Mouse (Mus musculus): ENCODE results near the gene Plod3. TPM values are rescaled to one million over a fixed set of nuclear protein-coding genes. Genes with fewer than 3 reads are reported as not detected.

Gene Plod3
- 19.9 and 21.9 TPM in 2 replicates for polyA plus RNA-seq (2021; fragmentation: Nextera tagmentation)
- long read RNA-seq, experiment 1, transcript Plod3-201 (19 exons, 3,280 nt), result major isoform, 25 of 37 reads
- long read RNA-seq, experiment 1, partial matches to known transcripts, result 8 of 37 reads
- long read RNA-seq, experiment 1, other reads (novel, unspliced or antisense), result 4 of 37 reads
- long read RNA-seq, experiment 2, transcript Plod3-201 (19 exons, 3,280 nt), result major isoform, 140 of 171 reads
- long read RNA-seq, experiment 2, partial matches to known transcripts, result 4 of 171 reads
- long read RNA-seq, experiment 2, other reads (novel, unspliced or antisense), result 27 of 171 reads

DNA sequence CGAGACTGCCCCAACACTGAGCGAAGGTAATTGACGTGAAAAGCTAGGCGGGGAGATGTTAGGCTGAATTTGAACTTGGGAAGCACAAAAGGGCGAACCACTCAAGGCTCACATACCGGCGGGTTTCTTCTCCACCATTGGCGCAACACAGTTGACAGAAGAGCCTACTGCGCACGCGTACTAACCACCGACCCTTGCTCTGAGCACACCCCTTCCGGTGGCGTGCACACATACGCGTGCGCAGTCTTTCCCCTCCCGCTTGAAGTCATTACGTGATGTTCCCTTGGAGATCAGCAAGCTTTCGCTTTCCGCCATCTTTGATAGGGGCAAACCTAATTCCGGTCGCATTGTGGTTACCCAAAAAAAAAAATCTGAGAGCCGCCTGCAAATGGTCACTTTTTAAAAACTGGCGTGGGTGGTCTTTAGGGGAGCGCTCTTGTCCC, at the start of gene Plod3:
TSS of gene Plod3 (plus strand) at position 325 of the 443 bp plus-strand sequence.

DNA sequence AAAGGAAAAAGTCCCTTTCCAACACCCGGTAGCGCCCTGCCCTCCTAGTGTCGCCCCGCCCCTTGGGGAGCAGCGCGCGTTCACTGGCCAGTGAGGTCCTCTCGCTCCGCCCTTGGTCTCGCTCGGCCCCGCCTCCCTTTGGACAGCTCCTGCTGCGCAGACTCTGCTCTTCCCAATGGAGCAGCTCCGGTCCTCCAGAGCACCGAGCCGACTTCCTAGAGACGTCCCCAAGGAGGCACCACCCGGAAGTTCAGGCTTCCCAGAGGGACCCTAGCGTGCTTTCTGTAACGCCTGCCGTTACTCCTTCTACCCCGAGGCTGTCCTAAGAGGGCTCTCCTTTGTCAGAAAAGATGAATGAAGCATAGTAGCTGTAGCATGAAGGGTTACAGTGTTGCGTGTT, 33.8 kb upstream of the Plod3 start, which contains the start of gene Fis1:
TSS of gene Fis1 (plus strand) at position 261 of the 400 bp plus-strand sequence.

DNA sequence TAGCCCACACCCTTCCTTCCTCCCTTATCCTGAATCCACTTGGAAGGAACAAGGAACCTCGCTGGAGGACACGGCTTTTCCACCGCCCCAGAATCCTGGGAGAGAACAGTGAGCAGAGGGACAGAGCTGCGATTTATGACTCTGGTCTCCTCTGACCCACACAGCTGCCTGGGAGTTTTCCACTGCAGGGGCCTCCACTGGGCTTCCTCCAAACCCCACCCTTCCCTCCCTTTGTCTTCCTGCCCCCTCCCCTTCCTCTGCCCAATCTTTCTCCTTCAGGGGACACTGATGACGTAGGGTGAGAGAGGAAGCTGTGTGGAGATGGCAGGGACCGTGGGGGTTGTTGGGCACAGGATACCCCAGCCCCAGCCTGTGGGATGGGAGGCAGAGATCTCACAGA, 20.5 kb upstream of the Plod3 start, which contains the start of gene Cldn15:
TSS of gene Cldn15 (plus strand) at position 286 of the 400 bp plus-strand sequence.

DNA sequence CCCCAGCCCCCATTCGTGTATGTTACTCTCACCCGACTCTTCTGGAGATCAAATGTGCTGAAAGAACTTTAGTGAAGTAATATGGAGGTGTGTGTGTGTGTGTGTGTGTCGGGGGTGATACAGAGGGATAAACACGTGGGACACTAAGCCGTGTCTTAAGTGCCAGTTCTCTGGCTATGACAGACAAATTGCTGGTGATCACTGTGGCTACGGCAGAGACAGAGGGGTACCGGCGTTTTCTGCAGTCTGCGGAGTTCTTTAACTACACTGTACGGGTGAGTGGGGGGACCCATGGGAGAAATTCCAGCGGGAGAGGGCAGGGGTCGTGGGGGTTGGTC, 1.1 kb downstream of the Plod3 start, which contains the start of gene Znhit1:
TSS of gene Znhit1 (minus strand) at position 88 of the 338 bp plus-strand sequence.

DNA sequence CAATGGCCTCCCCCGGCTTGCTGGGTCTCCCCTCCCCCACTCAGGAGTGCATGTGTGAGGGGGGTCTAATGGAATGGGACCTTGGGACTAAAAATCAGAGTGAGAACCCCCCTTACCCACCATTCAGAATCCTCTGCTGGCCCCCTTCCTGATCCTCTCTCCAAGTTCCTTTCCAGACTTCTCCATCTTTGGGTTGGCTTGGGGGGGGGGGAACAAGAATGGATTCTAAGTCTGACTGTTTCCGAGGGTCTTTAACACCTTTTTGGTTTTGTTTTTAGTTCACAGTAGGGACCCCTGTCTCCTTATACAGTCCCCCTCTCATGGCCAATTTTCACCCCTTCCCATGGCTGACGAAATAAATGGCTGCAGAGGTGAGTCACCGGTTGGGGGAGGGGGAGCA, 39.3 kb downstream of the Plod3 start, which contains the start of gene Vgf:
TSS of gene Vgf (plus strand) at position 301 of the 400 bp plus-strand sequence.

DNA sequence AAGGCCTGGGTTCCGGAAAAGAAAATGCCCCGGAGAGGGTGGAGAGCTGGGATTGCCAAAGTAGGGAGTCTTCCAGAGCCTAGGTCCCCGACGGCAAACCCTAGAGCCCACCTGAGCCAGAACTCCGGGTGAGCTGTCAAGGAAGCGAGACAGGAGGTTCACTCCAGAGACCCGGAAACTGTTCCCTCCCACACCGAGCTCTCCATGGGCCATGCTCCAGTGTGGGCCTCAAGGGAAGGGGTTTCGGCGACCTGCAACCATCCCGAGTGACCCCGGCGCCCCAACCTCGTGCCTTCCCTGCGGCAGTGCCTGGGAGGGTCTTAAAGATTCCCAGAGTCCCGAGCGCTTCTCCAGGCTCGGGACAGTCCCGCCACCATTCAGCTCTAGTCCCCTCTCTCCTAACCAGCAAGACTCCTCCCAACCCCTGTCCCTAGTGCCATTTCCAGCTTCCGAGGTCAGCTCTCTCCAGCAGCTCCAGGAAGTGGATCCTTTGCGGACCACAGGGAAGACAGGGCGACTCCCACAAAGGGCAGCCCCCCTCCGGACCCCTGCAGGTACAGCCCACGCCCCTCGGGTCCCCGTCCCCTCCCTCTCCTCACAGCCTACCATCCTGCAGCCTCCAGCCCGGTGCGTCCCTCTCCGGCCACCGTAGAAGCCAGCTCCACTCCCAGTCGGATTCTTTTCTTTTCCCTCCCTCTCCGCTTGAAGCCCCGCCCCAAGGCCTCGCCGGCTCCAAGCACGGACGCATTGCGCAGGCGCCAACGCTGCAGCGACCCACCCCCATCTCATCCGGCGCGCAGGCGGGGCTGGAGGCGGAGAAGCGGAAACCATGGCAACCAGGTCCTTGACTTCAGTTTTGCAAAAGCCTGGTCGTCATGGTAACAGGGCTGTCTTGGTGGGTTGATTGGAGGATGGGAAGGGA, 58.8 kb downstream of the Plod3 start, which contains the start of gene Ap1s1:
TSS of gene Ap1s1 (minus strand) at position 734 of the 922 bp plus-strand sequence.

Small RNAs within 50 kb of the gene (microRNA-seq; reads per million reads assigned to microRNA genes)
- 410 reads per million, percentile 73 among the genes with 10 or more reads in this experiment for gene Mir702

Other genes with a start within 250 kb of the Plod3 start
- 0.24 and 0.30 TPM in 2 replicates for gene Col26a1, start 103.8 kb upstream of the Plod3 start, polyA plus RNA-seq (2021; fragmentation: Nextera tagmentation)
- gene Ift22, start 78.9 kb upstream of the Plod3 start, polyA plus RNA-seq (2021; fragmentation: Nextera tagmentation), result 87.2 and 103 TPM in 2 replicates
- 555 and 578 TPM in 2 replicates for gene Fis1, start 33.7 kb upstream of the Plod3 start, polyA plus RNA-seq (2021; fragmentation: Nextera tagmentation)
- not detected in 2 replicates for gene Cldn15, start 20.4 kb upstream of the Plod3 start, polyA plus RNA-seq (2021; fragmentation: Nextera tagmentation)
- gene Znhit1, start 1.0 kb downstream of the Plod3 start, polyA plus RNA-seq (2021; fragmentation: Nextera tagmentation), result 203 and 207 TPM in 2 replicates
- 13.6 and 22.1 TPM in 2 replicates for gene Vgf, start 39.4 kb downstream of the Plod3 start, polyA plus RNA-seq (2021; fragmentation: Nextera tagmentation)
- 543 and 570 TPM in 2 replicates for gene Ap1s1, start 59.1 kb downstream of the Plod3 start, polyA plus RNA-seq (2021; fragmentation: Nextera tagmentation)
- not detected in 2 replicates for gene Serpine1, start 85.2 kb downstream of the Plod3 start, polyA plus RNA-seq (2021; fragmentation: Nextera tagmentation)
- gene Trim56, start 129.2 kb downstream of the Plod3 start, polyA plus RNA-seq (2021; fragmentation: Nextera tagmentation), result 1.9 and 2.0 TPM in 2 replicates
- not detected in 2 replicates for gene Muc3, start 162.3 kb downstream of the Plod3 start, polyA plus RNA-seq (2021; fragmentation: Nextera tagmentation)
- gene Muc3a, start 225.4 kb downstream of the Plod3 start, polyA plus RNA-seq (2021; fragmentation: Nextera tagmentation), result 0.21 and 0.26 TPM in 2 replicates